Comparison of ENCODE assay signal across 3 mouse cellular contexts in the genomic region with DNA sequence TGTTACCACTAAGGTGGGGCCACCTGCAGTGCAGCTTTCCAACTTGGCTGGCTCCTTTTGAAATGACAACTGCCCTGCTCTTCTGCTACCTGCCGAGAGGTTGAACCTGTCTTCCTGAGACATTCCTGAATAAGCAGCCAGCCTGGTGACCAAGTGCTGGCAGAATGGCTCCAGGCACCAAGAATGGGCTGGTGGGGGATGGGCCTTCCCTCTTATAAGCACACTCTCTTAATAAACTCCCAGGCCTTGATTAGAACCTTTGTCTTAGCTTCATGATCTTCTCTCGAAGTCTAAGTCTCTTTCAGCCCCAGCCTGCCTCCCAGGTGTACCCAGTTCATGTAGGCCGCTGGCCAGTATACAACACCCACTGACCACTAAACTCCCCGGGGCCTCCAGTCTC. TPM values are rescaled to one million over a fixed set of nuclear protein-coding genes. Genes with fewer than 3 reads are reported as not detected.
"Had no signal": no experiment of that assay in that cellular context is flagged by ENCODE, and none has a peak within 500 bp of the region (broad histone marks: within the 10 kb centered on the region; RNA-seq: fewer than 3 reads in every experiment).

No protein-coding gene starts in this region.

RNA-seq across cellular contexts. Expression of a gene that starts 44.4 kb away (rescaled TPM):
- total RNA-seq: megakaryocyte progenitor cell, adult 5-6 weeks; megakaryocyte-erythroid progenitor cell, adult 5-6 weeks; monocyte, adult 5-6 weeks had no signal
